Mouse (Mus musculus): ENCODE measurements at regions not wholly inside any gene's neighbourhood (a gene's known extent, or its start where the extent isn't known, plus 50 kb on each side); places are given as distances from the start of the nearest gene placed in this dataset.

GRCm38 (mm10) chr17:67409911-67410310 lies 55.7 kb upstream of the Ptprm start:
- Histone ChIP-seq H3K4me1 (ENCODE audit: control insufficient read depth, insufficient read depth, low read length) (no peaks in the 10 kb centered on the region), H3K27ac (ENCODE audit: low read length) (0 out of 2 replicates have a peak overlapping the region, but pooled peaks have one; percentile 35), H3K9ac (ENCODE audit: low read length) (no peak overlapping the region), H3K4me2 (ENCODE audit: low read depth, low read length) (no peak overlapping the region), H3K4me3 (ENCODE audit: low read length) (no peak overlapping the region), H3K36me3 (ENCODE audit: control insufficient read depth, insufficient read depth) (no peaks in the 10 kb centered on the region), H3K9me3 (replicated peaks; ENCODE audit: control insufficient read depth, low read length) (no peaks in the 10 kb centered on the region), H3K27me3 (ENCODE audit: control insufficient read depth, insufficient read depth, low read length) (no peaks in the 10 kb centered on the region)
- ATAC-seq (replicated peaks; ENCODE audit: extremely low read depth, insufficient read depth, low FRiP score) = no peak
- WGBS = 62% methylated on average over 2 of the region's 2 CpGs

- 74% methylated on average over 2 of the region's 2 CpGs for WGBS
- Histone ChIP-seq H3K4me2 (ENCODE audit: low read depth, low read length) (no peak overlapping the region), H3K9me3 (replicated peaks; ENCODE audit: control insufficient read depth, low read length) (no peaks in the 10 kb centered on the region), H3K36me3 (ENCODE audit: control insufficient read depth, insufficient read depth) (no peaks in the 10 kb centered on the region), H3K4me1 (ENCODE audit: control insufficient read depth, insufficient read depth, low read length) (no peaks in the 10 kb centered on the region), H3K27me3 (ENCODE audit: control insufficient read depth, insufficient read depth, low read length) (no peaks in the 10 kb centered on the region), H3K4me3 (ENCODE audit: low read length) (no peak overlapping the region), H3K9ac (ENCODE audit: low read length) (no peak overlapping the region), H3K27ac (ENCODE audit: low read length) (no peak overlapping the region)
- no peak for ATAC-seq (replicated peaks; ENCODE audit: extremely low read depth, insufficient read depth, low FRiP score)
These were observed 51.7 kb upstream of the Ptprm start for GRCm38 (mm10) chr17:67405934-67406333.
